Mouse (Mus musculus) stomach, postnatal 0 days (tissue): ENCODE results near the gene Tmem123. TPM values are rescaled to one million over a fixed set of nuclear protein-coding genes. Genes with fewer than 3 reads are reported as not detected.

Experiments used
- ATAC-seq: fragments of 200-750 bp; cut with Nextera tagmentation; 2 replicates; pipeline ENCODE4 v1.8.0; 2017; ENCODE audit not compliant: low FRiP score, low TSS enrichment
- DNase-seq: peaks from one replicate; pipeline ENCODE4 v3.0.0-alpha.2; 2016; ENCODE audit warnings: low spot score
- H3K27ac ChIP-seq: fragments of 300-500 bp; sonication (generic); replicated peaks from 2 replicates; pipeline ENCODE4 v1.5.1; 2014; ENCODE audit warnings: mild to moderate bottlenecking, control low read depth
- H3K27me3 ChIP-seq: fragments of 300-500 bp; sonication (generic); 2 replicates; pipeline ENCODE4 v1.6.1; 2014; ENCODE audit warnings: low read length; ENCODE audit not compliant: control insufficient read depth, insufficient read depth
- H3K36me3 ChIP-seq: fragments of 300-500 bp; sonication (generic); 2 replicates; pipeline ENCODE4 v1.6.1; 2014; ENCODE audit warnings: low read length, mixed read lengths; ENCODE audit not compliant: control insufficient read depth, insufficient read depth
- H3K4me1 ChIP-seq: fragments of 300-500 bp; sonication (generic); replicated peaks from 2 replicates; pipeline ENCODE4 v1.6.1; 2014; ENCODE audit warnings: antibody characterized with exemption; ENCODE audit not compliant: control insufficient read depth, insufficient read depth
- H3K4me2 ChIP-seq: fragments of 300-500 bp; sonication (generic); replicated peaks from 2 replicates; pipeline ENCODE4 v1.6.1; 2014; ENCODE audit warnings: low read depth, mild to moderate bottlenecking, control low read depth, moderate library complexity
- H3K4me3 ChIP-seq: fragments of 300-500 bp; sonication (generic); 2 replicates; pipeline ENCODE4 v1.5.1; 2014; ENCODE audit warnings: low read depth, low read length, control low read depth
- H3K9ac ChIP-seq: fragments of 300-500 bp; sonication (generic); 2 replicates; pipeline ENCODE4 v1.6.1; 2014; ENCODE audit warnings: mild to moderate bottlenecking, low read length, control low read depth, mixed read lengths
- H3K9me3 ChIP-seq: fragments of 300-500 bp; sonication (generic); 2 replicates; pipeline ENCODE4 v1.6.1; 2016; ENCODE audit warnings: low read length; ENCODE audit not compliant: control insufficient read depth
- CTCF ChIP-seq: IDR thresholded peaks from 2 replicates; pipeline ENCODE4 v1.5.1; 2016; ENCODE audit warnings: antibody characterized with exemption, low read depth, mild to moderate bottlenecking, moderate library complexity
- EP300 ChIP-seq: optimal IDR thresholded peaks from 2 replicates; pipeline ENCODE3; 2016; ENCODE audit warnings: antibody characterized with exemption
- WGBS: fragments of 180-500 bp; shearing (Covaris S2); extraction: QIAGEN DNeasy Blood & Tissue Kit; methylation state at CpG from one replicate; pipeline ENCODE4 v1.1.7; 2014; 5-methylcytosine and 5-hydroxymethylcytosine counted together
- polyA plus RNA-seq: library from polyadenylated mRNA; unstranded; fragments of >200 nt; fragmentation: Nextera tagmentation; extraction: Ambion mirVana; gene quantifications from 2 replicates; pipeline ENCODE4 v1.2.1, GENCODE M21; 2015

Gene Tmem123
- polyA plus RNA-seq, 1 experiment from 2014 or later = 117 TPM

DNA sequence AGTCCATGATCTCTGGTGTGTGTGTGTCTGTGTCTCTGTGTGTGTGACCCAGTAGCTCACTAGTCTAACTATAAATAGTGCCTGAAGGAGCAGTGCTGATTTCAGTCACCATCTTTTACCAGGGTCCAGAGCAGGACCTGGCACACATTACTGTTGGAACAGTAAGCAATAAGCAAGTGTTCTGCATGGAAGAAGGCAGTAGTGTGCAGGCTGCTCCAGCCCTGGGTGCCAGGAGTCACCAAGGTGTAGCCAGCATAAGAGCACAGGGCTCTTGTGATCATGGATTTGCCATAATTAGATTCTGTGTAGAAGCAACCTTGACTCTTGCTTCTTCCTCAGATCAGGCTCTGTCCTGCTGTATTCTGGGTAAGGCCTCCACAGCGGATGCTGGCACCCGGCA is 8.5 kb downstream of the Tmem123 start:
- ATAC-seq (no peak), DNase-seq (no peak)
- Histone ChIP-seq H3K4me1 (no peaks in the 10 kb centered on the region), H3K27me3 (no peaks in the 10 kb centered on the region), H3K27ac (no peak overlapping the region), H3K36me3 (peaks cover 9% of the 10 kb centered on the region; the same call in 1 of the 2 replicates), H3K9ac (no peak overlapping the region), H3K4me3 (no peak overlapping the region), H3K9me3 (no peaks in the 10 kb centered on the region), H3K4me2 (no peak overlapping the region)
- WGBS = 88% methylated on average over 2 of the region's 2 CpGs
- no peak for TF ChIP-seq EP300
- TF ChIP-seq CTCF = no peak

DNA sequence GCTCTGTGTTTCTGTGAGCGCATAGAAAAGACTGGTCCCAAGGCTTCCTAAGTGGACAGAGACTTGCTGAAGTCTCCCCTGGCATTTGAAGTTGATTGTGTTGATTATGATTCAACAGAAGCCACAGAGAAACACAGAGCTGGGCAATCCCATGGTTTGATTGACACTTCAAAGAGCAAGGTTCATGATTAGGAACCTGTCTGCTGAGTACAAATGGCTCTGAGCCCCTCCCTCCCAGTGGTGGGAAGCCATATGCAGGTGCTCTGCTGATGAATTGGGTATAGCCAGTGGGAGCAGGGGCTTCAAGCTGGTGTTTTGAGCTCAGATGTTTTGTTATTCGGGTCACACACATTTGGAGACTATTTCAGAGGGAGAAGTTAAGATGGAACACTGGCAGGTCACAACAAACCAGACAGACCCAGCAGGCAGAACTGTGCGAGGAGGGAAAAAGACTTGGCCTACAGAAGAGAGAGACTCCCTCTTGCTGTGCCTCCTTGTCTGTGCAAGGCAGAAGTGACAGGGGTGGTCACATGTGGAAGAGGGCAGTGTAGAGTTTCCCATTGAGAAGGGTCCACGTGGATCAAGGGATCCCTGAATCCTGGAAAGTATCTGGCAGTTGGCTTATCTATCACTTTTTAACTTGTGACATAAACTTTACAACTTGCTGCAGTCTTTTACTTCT is 9.1 kb downstream of the Tmem123 start:
- H3K36me3 ChIP-seq = peaks cover 9% of the 10 kb centered on the region; the same call in 1 of the 2 replicates
- no peak overlapping the region for H3K4me3 ChIP-seq
- ATAC-seq (no peak), DNase-seq (no peak)
- H3K27ac ChIP-seq = no peak overlapping the region
- H3K4me1 ChIP-seq = no peaks in the 10 kb centered on the region
- 83% methylated on average over 4 of the region's 4 CpGs for WGBS
- no peaks in the 10 kb centered on the region for H3K9me3 ChIP-seq
- no peak for TF ChIP-seq CTCF
- no peak for TF ChIP-seq EP300
- H3K4me2 ChIP-seq = no peak overlapping the region
- H3K9ac ChIP-seq = no peak overlapping the region
- H3K27me3 ChIP-seq = no peaks in the 10 kb centered on the region

DNA sequence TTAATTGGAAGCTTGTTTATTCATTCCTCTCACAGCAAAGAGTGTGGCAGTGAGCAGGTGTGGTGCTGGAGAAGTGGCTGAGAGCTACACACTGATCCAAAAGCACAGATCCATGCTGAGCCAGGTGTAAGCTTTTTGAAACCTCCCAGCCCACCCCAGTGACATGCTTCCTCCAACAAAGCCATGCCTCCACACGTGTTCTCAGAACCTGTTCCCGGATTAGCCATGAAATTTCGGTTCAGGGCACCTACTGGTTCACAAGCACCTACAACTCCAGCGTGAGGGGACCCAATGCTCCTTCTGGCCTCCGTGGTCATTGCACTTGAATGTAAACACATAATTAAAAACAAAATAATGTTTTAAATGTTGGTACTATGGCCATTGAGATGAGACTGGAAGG is 9.8 kb downstream of the Tmem123 start:
- WGBS = 88% methylated on average over 5 of the region's 5 CpGs
- no peaks in the 10 kb centered on the region for H3K4me1 ChIP-seq
- H3K4me3 ChIP-seq = no peak overlapping the region
- H3K36me3 ChIP-seq = peaks cover 9% of the 10 kb centered on the region; the same call in 1 of the 2 replicates
- ATAC-seq = no peak
- no peak overlapping the region for H3K4me2 ChIP-seq
- H3K27ac ChIP-seq = no peak overlapping the region
- no peak for DNase-seq
- no peaks in the 10 kb centered on the region for H3K9me3 ChIP-seq
- TF ChIP-seq EP300 (no peak), CTCF (no peak)
- H3K27me3 ChIP-seq = no peaks in the 10 kb centered on the region
- H3K9ac ChIP-seq = no peak overlapping the region

DNA sequence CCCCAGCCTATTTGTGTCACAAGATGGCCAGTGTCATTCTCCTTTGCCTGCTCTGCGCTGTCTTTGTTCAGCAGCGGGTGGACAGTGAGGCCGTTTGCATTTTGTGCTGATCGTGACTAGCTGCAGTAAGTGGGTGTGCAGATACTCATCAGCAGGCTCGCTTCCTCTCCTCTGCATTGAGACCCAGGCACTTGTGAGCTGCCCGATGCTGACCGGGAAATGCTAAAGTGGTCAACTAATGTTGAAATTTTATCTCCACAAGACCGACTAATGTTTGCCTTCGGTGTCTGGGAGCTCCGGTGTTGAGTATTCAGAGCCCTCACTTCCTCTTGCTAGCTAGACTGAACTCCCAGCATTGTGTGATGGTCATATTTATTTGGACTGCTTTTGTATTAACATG is 10.7 kb downstream of the Tmem123 start:
- H3K9me3 ChIP-seq = no peaks in the 10 kb centered on the region
- H3K27ac ChIP-seq = no peak overlapping the region
- WGBS = 72% methylated on average over 10 of the region's 10 CpGs
- H3K4me1 ChIP-seq = no peaks in the 10 kb centered on the region
- no peak overlapping the region for H3K4me2 ChIP-seq
- no peaks in the 10 kb centered on the region for H3K27me3 ChIP-seq
- H3K9ac ChIP-seq = no peak overlapping the region
- ATAC-seq (peak; percentile 35; the same call in 1 of the 2 replicates), DNase-seq (no peak)
- H3K4me3 ChIP-seq = no peak overlapping the region
- TF ChIP-seq EP300 = no peak
- TF ChIP-seq CTCF = no peak
- peaks cover 8% of the 10 kb centered on the region; the same call in 1 of the 2 replicates for H3K36me3 ChIP-seq

DNA sequence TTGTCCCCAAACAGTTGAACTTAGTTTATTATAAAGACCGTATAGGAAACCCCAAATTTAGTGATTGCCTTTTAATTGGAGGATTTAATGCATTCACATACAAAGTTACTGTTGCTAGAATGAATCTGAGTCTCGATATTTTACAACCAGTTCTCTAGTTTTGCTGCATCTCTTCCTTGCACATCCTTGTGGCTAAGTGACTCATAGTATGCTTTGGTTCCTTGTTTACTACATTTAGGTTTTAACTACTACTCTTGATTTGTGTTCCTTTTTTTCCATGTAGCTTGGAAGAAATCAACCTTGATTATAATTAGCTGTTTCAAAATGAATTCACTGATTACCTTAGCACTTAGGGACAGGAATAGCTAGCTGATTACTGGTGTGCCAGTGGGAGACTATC is 11.2 kb downstream of the Tmem123 start:
- no peak overlapping the region for H3K4me2 ChIP-seq
- DNase-seq (no peak), ATAC-seq (no peak)
- H3K9me3 ChIP-seq = no peaks in the 10 kb centered on the region
- H3K27me3 ChIP-seq = no peaks in the 10 kb centered on the region
- WGBS = 91% methylated on average over 2 of the region's 2 CpGs
- no peaks in the 10 kb centered on the region for H3K4me1 ChIP-seq
- TF ChIP-seq EP300 (no peak), CTCF (no peak)
- H3K4me3 ChIP-seq = no peak overlapping the region
- H3K36me3 ChIP-seq = peaks cover 5% of the 10 kb centered on the region; the same call in 1 of the 2 replicates
- H3K9ac ChIP-seq = no peak overlapping the region
- no peak overlapping the region for H3K27ac ChIP-seq

DNA sequence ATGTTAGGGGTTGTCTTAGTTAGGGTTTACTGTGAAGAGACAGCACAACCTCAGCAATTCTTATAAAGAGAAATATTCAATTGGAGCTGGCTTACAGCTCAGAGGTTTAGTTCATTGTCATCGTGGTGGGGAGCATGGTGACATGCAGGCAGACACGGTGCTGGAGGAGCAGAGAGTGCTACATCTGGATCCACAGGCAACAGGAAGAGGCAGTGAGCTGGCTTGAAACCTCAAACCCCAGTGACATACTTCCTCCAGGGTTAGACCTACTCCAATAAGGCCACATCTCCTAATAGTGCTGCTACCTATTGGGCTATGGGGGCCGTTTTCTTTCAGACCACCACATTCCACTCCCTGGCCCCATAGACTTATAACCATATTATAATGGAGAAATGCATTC is 12.1 kb downstream of the Tmem123 start:
- 78% methylated on average over 3 of the region's 3 CpGs for WGBS

More for the DNA sequence above, 12.1 kb downstream of the Tmem123 start:
- peaks cover 5% of the 10 kb centered on the region; the same call in 1 of the 2 replicates for H3K36me3 ChIP-seq
- H3K9ac ChIP-seq = no peak overlapping the region
- H3K9me3 ChIP-seq = no peaks in the 10 kb centered on the region
- H3K27me3 ChIP-seq = no peaks in the 10 kb centered on the region
- no peak overlapping the region for H3K27ac ChIP-seq
- DNase-seq (no peak), ATAC-seq (no peak)
- H3K4me3 ChIP-seq = no peak overlapping the region
- H3K4me1 ChIP-seq = no peaks in the 10 kb centered on the region
- no peak overlapping the region for H3K4me2 ChIP-seq
- no peak for TF ChIP-seq CTCF
- no peak for TF ChIP-seq EP300
